Mouse (Mus musculus): Measurements from ENCODE around the gene Pygo2. TPM values are rescaled to one million over a fixed set of nuclear protein-coding genes. Genes with fewer than 3 reads are reported as not detected.
A peak's percentile ranks its signal among the peaks of the same experiment; 100 is the strongest.

Gene Pygo2
- polyA plus RNA-seq, 1 experiment from 2014 or later, result 30.3 TPM

DNA sequence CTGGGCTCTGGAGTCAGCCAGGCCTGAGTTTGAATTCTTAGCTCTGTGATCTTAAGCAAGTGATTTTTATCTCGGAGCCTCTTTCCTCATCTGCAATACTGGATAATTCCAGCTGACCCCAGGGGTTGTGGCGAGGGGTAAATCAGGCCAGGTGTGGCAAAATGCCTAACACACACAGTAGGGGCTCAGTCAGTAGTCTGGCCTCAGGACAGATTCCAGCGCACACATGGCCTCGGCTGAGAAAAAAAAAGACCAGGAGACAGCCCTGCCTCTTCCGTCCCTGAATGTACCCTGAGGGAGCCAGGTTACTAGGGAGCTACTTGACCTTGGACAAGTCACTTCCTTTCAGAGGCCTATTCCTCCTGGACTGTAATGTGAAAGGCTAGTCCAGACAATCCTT lies 47.1 kb upstream of the Pygo2 start:
- H3K4me1 ChIP-seq (replicated peaks; ENCODE audit: insufficient read depth, low read length), result peaks cover 11% of the 10 kb centered on the region; the same call in 1 of the 2 replicates
- H3K9me3 ChIP-seq (replicated peaks; ENCODE audit: low read length), result no peaks in the 10 kb centered on the region
- DNase-seq (ENCODE audit: low spot score), result no peak
- H3K4me3 ChIP-seq (replicated peaks; ENCODE audit: low read depth, low read length), result no peak overlapping the region
- H3K27me3 ChIP-seq (ENCODE audit: insufficient read depth, low read length), result no peaks in the 10 kb centered on the region
- no peak overlapping the region for H3K4me2 ChIP-seq (ENCODE audit: low read length)
- ATAC-seq (replicated peaks; ENCODE audit: low FRiP score, low read depth), result no peak
- 87% methylated on average over 5 of the region's 5 CpGs for WGBS
- TF ChIP-seq CTCF (IDR thresholded peaks at IDR 0.05; ENCODE audit: low read depth), result no peak
- 0 out of 2 replicates have a peak, but pooled peaks cover 12% of the 10 kb centered on the region for H3K36me3 ChIP-seq (ENCODE audit: insufficient read depth, low read length)
- no peak overlapping the region for H3K27ac ChIP-seq
- no peak overlapping the region for H3K9ac ChIP-seq (ENCODE audit: low read depth, low read length)

- no peak for DNase-seq (ENCODE audit: low spot score)
- 89% methylated on average over 5 of the region's 5 CpGs for WGBS
These were observed 46.3 kb upstream of the Pygo2 start for GRCm38 (mm10) chr3:89383651-89384255.

DNA sequence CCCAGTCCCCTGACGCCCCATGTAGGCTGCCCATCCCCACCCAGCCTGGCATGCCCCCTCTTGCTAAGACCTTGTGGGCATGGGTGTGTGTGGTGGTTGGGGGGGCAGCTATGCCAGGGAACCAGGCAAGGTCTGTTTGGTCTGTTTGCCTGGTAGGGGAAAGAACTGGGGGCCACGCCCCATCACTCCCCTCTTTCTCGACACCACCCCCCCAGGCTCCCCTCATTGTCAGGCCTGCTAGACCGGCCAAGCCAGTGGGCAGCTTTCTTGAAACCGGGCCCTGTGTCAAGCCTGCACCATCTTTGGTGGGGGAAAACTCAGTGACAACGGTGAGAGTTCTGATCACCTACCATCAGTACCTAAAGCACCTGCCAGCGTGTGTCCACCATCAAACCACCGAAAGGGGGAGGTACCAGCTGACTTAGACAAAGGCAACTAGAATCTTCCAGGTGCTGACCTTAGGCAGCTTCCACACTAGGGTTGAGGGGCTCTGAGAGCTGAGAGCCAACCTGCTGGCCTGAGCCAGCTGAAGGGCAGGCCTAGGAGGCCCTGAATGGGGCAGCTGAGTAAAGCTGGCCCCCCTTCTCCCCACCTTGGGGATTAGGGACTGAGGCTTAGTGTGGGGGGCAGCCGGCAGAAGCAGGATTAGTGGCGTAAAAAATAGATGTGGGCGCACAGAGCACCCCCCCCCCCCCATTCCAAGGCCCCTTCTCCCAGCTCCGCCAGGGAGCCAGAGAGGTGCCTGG lies 45.5 kb upstream of the Pygo2 start:
- Histone ChIP-seq H3K27ac (0 out of 2 replicates have a peak overlapping the region, but pooled peaks have one; percentile 22), H3K4me2 (ENCODE audit: low read length) (no peak overlapping the region), H3K9me3 (replicated peaks; ENCODE audit: low read length) (no peaks in the 10 kb centered on the region), H3K27me3 (ENCODE audit: insufficient read depth, low read length) (no peaks in the 10 kb centered on the region), H3K4me3 (replicated peaks; ENCODE audit: low read depth, low read length) (no peak overlapping the region), H3K36me3 (ENCODE audit: insufficient read depth, low read length) (0 out of 2 replicates have a peak, but pooled peaks cover 12% of the 10 kb centered on the region), H3K9ac (ENCODE audit: low read depth, low read length) (no peak overlapping the region), H3K4me1 (replicated peaks; ENCODE audit: insufficient read depth, low read length) (0 out of 2 replicates have a peak, but pooled peaks cover 8% of the 10 kb centered on the region)
- no peak for DNase-seq (ENCODE audit: low spot score)
- TF ChIP-seq CTCF (IDR thresholded peaks at IDR 0.05; ENCODE audit: low read depth), result no peak
- ATAC-seq (replicated peaks; ENCODE audit: low FRiP score, low read depth), result no peak
- 80% methylated on average over 12 of the region's 12 CpGs for WGBS

More at GRCm38 (mm10) chr3:89383651-89384255, 46.3 kb upstream of the Pygo2 start:
- ATAC-seq (replicated peaks; ENCODE audit: low FRiP score, low read depth), result no peak
- no peaks in the 10 kb centered on the region for H3K9me3 ChIP-seq (replicated peaks; ENCODE audit: low read length)
- H3K4me3 ChIP-seq (replicated peaks; ENCODE audit: low read depth, low read length), result no peak overlapping the region
- no peak for TF ChIP-seq CTCF (IDR thresholded peaks at IDR 0.05; ENCODE audit: low read depth)
- no peak overlapping the region for H3K9ac ChIP-seq (ENCODE audit: low read depth, low read length)
- H3K4me2 ChIP-seq (ENCODE audit: low read length), result no peak overlapping the region
- 0 out of 2 replicates have a peak, but pooled peaks cover 8% of the 10 kb centered on the region for H3K4me1 ChIP-seq (replicated peaks; ENCODE audit: insufficient read depth, low read length)
- H3K36me3 ChIP-seq (ENCODE audit: insufficient read depth, low read length), result 0 out of 2 replicates have a peak, but pooled peaks cover 12% of the 10 kb centered on the region
- H3K27me3 ChIP-seq (ENCODE audit: insufficient read depth, low read length), result no peaks in the 10 kb centered on the region
- H3K27ac ChIP-seq, result no peak overlapping the region

GRCm38 (mm10) chr3:89385451-89385850 lies 44.6 kb upstream of the Pygo2 start:
- no peak for ATAC-seq (replicated peaks; ENCODE audit: low FRiP score, low read depth)
- H3K27ac ChIP-seq, result 0 out of 2 replicates have a peak overlapping the region, but pooled peaks have one; percentile 22
- 0 out of 2 replicates have a peak, but pooled peaks cover 5% of the 10 kb centered on the region for H3K36me3 ChIP-seq (ENCODE audit: insufficient read depth, low read length)
- no peaks in the 10 kb centered on the region for H3K27me3 ChIP-seq (ENCODE audit: insufficient read depth, low read length)
- no peak overlapping the region for H3K4me2 ChIP-seq (ENCODE audit: low read length)
- 0 out of 2 replicates have a peak, but pooled peaks cover 11% of the 10 kb centered on the region for H3K4me1 ChIP-seq (replicated peaks; ENCODE audit: insufficient read depth, low read length)
- H3K9me3 ChIP-seq (replicated peaks; ENCODE audit: low read length), result no peaks in the 10 kb centered on the region
- no peak overlapping the region for H3K4me3 ChIP-seq (replicated peaks; ENCODE audit: low read depth, low read length)
- no peak overlapping the region for H3K9ac ChIP-seq (ENCODE audit: low read depth, low read length)
- TF ChIP-seq CTCF (IDR thresholded peaks at IDR 0.05; ENCODE audit: low read depth), result no peak
- no peak for DNase-seq (ENCODE audit: low spot score)
- WGBS, result 53% methylated on average over 11 of the region's 11 CpGs

DNA sequence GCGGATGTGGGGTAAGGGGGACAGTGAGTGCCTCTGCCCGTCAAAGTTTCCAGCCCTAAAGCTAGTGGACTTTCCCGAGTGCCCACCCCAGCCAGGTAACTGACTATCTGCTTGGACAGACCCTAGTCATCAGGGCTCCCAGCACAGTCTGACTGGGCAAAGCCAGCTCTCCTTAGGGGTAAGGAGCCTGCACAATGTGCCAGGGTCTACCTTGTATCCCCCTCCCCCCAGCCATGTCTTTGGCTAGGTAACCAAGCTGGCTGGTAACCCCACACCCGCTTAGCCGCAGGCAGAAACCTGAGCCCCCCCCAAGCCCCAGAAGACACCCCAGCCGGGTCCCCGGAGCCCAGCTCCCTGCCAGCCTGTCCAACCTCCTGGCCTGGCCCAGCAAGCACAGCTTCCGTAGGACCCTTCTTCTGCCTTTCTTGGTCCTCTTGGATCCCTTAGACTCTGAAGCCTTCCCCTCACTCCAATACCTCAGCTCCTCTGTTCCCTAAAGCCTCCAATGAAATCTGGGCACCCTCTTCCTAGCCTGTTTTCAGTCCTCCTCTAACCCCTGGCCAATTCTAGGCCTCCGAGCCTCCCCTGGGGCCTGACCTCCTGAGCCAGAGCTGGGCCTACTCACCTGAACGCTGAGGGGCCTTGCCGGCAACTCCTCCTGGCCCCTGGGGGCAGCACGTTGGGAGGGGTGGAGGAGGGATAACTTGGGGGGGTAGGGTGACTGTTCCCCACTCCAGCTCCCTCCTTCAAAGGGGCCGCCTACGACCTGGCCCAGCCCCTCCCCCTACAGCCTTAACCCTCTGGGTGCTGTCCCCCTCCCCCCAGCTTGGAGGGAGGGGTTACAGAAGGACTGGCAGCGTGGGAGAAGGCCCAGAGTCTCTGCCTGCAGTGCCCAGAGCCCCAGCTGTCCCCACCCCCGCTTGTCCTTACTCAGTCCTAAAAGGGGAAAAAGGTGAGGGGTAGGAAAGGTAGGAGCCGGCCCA lies 43.3 kb upstream of the Pygo2 start:
- Histone ChIP-seq H3K9me3 (replicated peaks; ENCODE audit: low read length) (no peaks in the 10 kb centered on the region), H3K9ac (ENCODE audit: low read depth, low read length) (peak overlapping the region; percentile 14; the same call in 1 of the 2 replicates), H3K36me3 (ENCODE audit: insufficient read depth, low read length) (no peaks in the 10 kb centered on the region), H3K4me2 (ENCODE audit: low read length) (peak overlapping the region; percentile 13), H3K4me1 (replicated peaks; ENCODE audit: insufficient read depth, low read length) (peaks cover 23% of the 10 kb centered on the region; the same call in 1 of the 2 replicates), H3K4me3 (replicated peaks; ENCODE audit: low read depth, low read length) (no peak overlapping the region), H3K27ac (no peak overlapping the region), H3K27me3 (ENCODE audit: insufficient read depth, low read length) (no peaks in the 10 kb centered on the region)
- no peak for DNase-seq (ENCODE audit: low spot score)
- WGBS, result 51% methylated on average over 17 of the region's 17 CpGs
- no peak for ATAC-seq (replicated peaks; ENCODE audit: low FRiP score, low read depth)
- TF ChIP-seq CTCF (IDR thresholded peaks at IDR 0.05; ENCODE audit: low read depth), result no peak

All from kidney, postnatal 0 days (tissue).